Mouse (Mus musculus): ENCODE results near the gene Pcsk2.

Pcsk2 gene

GRCm38 (mm10) chr2:143545758-143546246 lies at the start of gene Pcsk2:
TSS of gene Pcsk2 (plus strand) at chr2:143546156.
- DNase-seq = no peak

DNA sequence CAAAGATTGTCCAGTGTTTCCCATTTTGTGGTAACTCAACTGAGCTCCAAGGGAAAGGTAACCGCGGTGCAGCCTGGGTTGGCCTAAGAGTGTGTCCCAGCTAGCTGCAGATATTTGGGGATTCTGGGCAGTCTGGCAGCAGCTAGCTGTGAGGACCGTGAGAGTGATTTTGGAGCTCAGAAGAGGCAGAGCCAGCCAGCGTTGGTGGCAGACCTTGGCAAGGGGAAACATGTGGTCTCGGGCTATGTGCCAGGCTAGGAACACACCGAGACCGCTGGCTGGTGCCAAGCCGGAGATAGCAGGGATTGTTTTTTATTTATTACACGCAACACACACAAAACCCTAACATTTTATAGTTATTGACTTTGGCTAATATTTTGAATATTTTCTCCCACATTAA lies 45.1 kb upstream of the Pcsk2 start:
- DNase-seq = no peak

DNA sequence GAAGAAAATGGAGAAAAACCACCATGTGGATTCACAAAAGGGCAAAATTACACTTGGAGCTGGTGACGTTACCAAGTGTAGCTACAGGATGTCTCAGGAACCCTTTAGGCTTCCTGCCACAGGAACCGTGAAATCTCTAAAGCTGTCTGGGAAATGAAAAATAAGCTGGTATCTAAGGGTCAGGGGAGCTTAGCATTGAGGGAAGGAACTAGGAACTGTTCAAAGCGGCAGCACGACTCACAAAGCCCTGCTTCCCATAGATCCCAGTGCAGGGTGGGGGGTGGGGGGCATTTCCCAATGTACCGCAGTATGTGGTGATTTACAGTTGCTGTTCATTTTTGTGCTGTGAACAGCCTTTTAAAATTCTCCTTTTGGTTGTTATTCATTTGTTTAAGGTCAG lies 44.2 kb upstream of the Pcsk2 start:
- no peak for DNase-seq

GRCm38 (mm10) chr2:143502203-143502602 lies 43.8 kb upstream of the Pcsk2 start:
- no peak for DNase-seq

DNA sequence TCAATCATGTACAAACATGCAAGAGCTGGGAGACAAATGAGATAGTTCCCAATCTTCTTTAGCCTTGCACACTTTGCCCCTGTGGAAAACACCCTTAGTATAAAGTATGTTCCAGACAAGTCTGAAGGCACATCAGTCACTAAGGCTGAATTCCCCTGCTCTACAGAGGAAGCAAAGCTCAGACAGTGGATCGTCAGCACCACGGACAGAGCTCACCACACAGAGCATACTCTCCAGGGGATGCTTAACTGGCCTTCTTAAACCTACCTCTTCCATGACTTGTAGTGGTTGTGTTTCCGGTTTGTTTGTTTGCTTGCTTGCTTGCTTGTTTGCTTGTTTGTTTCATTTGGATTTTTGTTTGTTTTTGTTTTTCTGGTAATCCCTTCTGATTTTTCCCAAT lies 9.5 kb upstream of the Pcsk2 start:
- DNase-seq = no peak

GRCm38 (mm10) chr2:143545299-143545751 lies 631 bp upstream of the Pcsk2 start:
- DNase-seq = no peak

GRCm38 (mm10) chr2:143546412-143547211 lies 656 bp downstream of the Pcsk2 start:
- DNase-seq = no peak

GRCm38 (mm10) chr2:143547251-143548090 lies 1.5 kb downstream of the Pcsk2 start:
- DNase-seq = no peak

DNA sequence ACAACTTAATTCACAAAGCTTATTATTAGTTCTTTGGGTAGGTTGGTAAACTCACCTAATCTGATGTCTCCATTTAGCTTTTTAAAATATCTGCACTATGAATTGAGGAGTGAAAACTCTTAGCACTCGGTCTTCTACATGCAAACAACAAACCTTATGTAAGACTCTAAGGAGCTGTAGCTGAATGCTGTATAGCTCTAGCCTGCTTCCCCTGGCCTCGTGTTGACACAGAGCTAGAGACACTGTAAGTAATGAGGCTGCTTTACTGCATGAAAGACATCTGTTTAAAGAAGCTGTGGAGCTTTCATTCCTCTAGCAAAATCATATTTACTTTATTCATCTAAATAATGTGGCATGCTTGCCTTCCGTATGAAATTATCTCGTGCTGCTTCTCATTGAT lies 14.4 kb downstream of the Pcsk2 start:
- no peak for DNase-seq

DNA sequence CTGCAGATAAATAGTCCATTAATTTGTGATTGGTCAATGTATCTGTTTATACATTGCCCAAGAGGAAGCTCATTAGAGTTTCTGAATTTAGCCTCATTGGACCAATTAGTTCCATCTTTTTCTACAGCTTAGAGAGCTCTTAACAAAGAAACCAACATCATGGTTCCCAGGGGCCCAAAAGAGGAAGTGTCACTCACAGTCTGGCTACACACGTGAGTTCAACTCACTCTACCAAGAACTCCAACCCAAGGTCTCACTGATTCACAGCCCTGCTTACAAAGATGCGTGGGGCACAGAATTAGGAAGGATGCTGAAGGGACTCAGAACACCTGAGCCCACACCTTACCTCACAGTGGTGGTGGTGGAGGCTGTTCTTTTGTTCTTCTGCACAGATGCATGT lies 19.1 kb downstream of the Pcsk2 start:
- no peak for DNase-seq

- no peak for DNase-seq
These were observed 20.0 kb downstream of the Pcsk2 start for GRCm38 (mm10) chr2:143565961-143566360.

DNA sequence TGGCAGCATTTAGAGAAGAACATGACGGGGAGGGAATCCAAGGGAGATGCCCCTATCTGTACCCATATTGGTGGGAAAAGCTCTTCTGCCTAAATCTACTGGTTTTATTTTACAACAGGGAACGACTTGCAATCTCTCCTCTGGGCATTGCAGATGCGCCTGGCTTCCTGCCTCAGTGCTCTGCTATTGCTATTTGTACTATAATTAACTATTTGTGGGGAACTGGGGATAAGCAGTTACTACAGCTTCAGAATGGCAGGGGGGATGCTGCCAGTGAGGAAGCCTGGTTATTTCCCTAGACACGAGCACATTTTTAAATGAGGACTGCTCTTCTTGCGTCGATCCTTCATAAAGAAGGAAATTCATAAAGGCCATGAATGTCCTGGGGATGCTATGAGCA lies 39.4 kb downstream of the Pcsk2 start:
- no peak for DNase-seq

GRCm38 (mm10) chr2:143590398-143590797 lies 44.4 kb downstream of the Pcsk2 start:
- no peak for DNase-seq

GRCm38 (mm10) chr2:143603071-143603470 lies 57.1 kb downstream of the Pcsk2 start:
- DNase-seq = no peak

GRCm38 (mm10) chr2:143603871-143604512 lies 58.0 kb downstream of the Pcsk2 start:
- DNase-seq = no peak

- no peak for DNase-seq
These were observed 64.7 kb downstream of the Pcsk2 start for GRCm38 (mm10) chr2:143610355-143611331.

GRCm38 (mm10) chr2:143613466-143613865 lies 67.5 kb downstream of the Pcsk2 start:
- DNase-seq = no peak

- no peak for DNase-seq
These were observed 68.8 kb downstream of the Pcsk2 start for GRCm38 (mm10) chr2:143614775-143615174.

GRCm38 (mm10) chr2:143620916-143621315 lies 75.0 kb downstream of the Pcsk2 start:
- no peak for DNase-seq

- no peak for DNase-seq
These were observed 78.0 kb downstream of the Pcsk2 start for GRCm38 (mm10) chr2:143623916-143624315.

DNA sequence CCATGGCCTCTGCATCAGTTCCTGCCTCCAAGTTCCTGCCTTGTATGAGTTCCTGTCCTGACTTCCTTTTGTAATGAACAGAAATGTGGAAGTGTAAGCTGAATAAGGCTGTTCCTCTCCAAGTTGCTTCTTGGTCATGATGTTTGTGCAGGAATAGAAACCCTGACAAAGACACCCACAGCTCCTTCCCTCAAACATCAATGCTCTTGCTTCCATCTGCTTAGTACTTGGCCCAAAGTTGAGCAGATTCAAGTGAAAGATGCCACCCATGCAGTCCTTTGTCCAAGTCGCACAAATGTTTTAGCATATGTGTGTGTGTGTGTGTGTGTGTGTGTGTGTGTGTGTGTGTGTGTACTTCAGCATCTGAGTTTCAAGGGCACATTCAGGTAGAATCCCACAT lies 97.3 kb downstream of the Pcsk2 start:
- no peak for DNase-seq

GRCm38 (mm10) chr2:143644374-143644773 lies 98.4 kb downstream of the Pcsk2 start:
- no peak for DNase-seq

Data from spleen, adult 18-20 months (tissue).